Mouse (Mus musculus) NIH3T3 (cell line): ENCODE results near the gene Ncln.
"Not testable (repeated sequence)": the region's sequence is repeated elsewhere in the genome, so short reads cannot be mapped to it uniquely, and the experiment has no call there.

Experiments
- DNase-seq: peaks from one replicate; pipeline ENCODE4 v3.0.0-alpha.2; 2012; ENCODE audit warnings: low read depth

Gene Ncln

DNA sequence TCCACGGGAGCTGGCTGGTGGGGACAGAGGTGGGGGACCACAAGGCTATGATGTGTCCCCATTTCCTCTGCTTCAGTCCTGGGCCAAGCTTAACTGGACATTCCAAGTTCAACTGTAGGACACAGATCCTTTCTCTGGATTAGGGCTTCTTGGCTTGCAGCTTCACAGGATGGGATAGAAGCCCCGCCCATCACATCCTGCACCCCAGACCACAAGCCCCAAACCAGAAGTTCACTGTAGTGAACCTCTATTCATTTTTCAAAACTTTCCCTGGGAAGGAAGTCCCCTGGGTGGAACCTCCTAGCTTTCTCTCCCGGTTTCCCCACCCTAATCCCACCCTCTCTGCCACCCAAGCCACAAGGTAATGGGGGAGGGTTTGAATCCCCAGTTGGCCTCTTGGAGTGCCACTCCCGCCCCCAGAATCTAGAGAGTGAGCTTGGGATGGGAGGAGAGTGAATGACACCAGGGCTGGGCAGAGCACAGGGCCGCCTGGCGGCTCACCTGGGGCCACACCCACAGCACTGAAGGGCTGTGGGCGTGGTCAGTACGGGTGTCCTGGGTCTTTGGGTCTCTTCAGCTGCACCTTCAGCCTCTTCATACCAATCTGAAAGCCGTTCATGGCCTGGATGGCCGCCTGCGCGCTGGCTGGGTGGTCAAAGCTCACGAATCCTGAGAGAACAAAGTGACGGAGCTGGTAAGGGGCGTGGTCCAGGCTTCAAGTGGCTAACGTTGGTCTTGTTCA is 34.3 kb downstream of the Ncln start:
- no peak for DNase-seq

GRCm38 (mm10) chr10:81460951-81461350 is 35.2 kb downstream of the Ncln start:
- DNase-seq = no peak

DNA sequence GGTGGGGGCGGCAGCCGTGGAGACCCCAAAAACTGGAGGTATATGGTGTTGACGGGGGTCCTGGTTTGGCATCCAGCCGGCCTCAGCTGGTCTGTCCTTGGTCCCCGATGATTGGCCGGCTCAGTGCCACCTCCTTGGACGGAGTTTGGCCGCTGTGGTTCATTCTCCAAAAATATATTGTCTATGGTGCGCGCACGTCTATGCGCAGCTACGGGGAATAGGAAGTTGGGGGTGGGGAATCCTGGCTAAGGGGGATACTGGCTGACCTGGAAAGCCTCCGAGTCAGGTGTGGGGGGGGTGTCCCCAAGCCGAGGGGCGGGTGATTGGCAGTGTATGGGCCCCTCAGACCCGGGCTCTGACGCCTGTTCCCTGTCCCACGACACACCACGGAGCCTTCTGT is 35.7 kb downstream of the Ncln start:
- DNase-seq = no peak

- no peak for DNase-seq
Observed at GRCm38 (mm10) chr10:81459399-81459798, 36.8 kb downstream of the Ncln start.

DNA sequence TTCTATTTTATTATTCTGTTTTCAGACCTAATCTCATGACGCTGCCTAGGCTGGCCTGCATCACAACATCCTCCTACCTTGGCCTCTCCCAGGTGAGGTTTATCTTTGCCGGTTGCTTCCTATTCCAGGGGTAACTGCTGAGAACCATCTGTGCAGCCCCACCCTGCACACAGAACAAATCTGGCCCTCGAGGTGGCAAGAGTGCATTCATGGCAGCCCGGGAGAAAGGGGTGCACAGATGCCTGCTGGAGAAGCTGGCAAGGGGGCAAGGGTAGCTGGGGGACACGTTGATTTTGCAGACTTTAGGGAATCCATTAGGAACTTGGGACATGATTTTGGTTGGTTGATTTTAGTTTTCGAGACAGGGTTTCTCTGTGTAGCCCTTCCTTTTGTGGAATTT is 37.9 kb downstream of the Ncln start:
- DNase-seq = no peak

DNA sequence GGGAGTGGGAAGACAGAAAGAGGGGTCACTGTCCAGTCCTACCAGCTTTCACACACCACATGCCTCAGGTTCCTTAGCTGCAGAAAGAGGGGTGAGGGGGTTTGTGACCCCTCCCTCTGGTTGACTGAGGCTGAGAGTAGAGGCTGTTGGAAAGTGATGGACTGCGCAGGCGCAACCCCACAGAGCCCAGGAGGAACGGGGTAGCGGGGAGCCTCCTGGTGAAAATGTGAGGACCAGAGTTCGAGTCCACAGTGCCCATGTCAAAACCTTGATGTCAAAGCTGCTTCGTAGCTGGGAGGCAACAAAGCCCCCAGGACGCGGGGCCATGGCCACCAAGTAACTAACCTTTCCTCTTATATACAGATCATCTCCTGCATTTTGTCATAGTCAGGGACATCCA is 38.6 kb downstream of the Ncln start:
- no peak for DNase-seq

DNA sequence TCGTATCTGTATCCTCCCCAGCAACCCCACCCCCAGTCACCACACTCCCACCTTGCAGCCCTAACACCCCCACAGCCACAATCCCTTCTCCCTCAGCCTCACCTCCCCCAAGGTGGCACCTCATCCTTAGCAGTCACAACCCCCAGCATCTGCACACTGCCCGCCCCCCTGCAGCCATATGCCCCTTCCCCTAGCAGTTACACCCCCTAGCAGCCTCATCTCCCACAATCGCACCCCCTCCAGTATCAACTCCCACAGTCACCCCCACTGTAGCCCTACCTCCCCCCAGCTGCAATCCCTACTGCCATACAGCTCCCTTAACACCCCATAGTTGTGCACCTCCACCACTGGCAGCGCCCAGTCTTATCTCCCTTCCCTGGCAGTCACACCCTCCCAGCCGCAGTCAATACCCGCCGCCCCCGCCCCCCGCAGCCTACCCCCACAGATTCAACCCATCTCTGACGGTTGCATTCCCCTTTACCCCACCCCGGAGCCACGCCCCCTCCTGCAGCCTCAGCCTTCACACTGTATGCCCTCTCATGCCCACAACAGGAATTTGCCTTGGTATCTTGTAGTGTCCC is 39.1 kb downstream of the Ncln start:
- no peak for DNase-seq

DNA sequence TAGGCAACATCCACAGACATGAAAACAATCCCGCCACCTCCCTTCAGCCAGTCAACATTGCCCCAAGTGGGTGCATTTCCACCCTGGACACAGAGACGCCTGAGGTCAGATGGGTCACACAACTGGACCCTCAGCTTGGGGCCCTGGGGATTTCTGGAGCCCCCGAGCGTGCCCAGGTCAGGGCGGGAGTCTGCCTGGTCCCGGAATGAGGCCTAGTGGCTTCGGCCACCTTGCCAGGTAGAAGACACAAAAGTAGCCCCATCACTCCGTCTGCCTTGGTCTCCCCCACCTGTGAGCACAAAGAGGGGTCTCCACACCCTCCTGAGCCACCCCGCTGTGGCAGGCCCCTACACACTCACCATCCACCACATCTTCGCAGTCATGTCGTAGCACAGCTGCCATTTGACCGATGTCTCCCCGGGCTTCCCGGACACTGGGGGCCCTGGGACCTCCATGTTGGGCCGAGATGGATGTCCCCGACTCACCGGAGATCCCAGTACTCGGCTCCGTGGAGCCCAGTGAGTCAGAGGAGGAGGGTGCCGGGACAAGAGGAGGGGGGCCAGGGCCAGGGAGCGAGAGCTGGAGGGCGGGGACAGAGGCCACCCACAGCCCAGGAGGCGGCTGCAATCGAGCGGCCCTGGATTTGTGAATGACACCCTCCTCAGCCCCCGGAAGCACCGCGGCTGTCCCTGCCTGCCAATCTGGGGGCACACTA is 40.9 kb downstream of the Ncln start, which contains the start of gene Nfic:
Gene Nfic (minus strand): TSS at position 455 of the 715 bp plus-strand sequence.
- DNase-seq = no peak

- no peak for DNase-seq
Observed at GRCm38 (mm10) chr10:81454106-81454505, 42.1 kb downstream of the Ncln start.

DNA sequence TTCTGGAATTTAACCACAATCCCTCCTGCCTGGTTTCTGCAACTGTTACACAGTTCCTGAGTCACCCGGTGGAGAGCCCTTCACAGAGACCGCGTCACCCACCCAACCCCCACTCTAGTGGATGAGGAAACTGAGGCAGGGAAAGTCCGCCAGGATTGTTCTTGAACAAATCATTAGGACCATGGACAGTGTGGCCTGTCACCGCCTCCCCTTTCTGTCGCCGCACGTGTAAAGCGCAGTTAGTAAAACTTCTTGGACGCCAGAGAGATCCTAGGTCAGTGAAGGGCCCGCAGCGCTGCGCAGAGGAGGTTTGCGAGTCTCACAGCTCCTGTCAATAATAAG is 43.3 kb downstream of the Ncln start:
- no peak for DNase-seq

DNA sequence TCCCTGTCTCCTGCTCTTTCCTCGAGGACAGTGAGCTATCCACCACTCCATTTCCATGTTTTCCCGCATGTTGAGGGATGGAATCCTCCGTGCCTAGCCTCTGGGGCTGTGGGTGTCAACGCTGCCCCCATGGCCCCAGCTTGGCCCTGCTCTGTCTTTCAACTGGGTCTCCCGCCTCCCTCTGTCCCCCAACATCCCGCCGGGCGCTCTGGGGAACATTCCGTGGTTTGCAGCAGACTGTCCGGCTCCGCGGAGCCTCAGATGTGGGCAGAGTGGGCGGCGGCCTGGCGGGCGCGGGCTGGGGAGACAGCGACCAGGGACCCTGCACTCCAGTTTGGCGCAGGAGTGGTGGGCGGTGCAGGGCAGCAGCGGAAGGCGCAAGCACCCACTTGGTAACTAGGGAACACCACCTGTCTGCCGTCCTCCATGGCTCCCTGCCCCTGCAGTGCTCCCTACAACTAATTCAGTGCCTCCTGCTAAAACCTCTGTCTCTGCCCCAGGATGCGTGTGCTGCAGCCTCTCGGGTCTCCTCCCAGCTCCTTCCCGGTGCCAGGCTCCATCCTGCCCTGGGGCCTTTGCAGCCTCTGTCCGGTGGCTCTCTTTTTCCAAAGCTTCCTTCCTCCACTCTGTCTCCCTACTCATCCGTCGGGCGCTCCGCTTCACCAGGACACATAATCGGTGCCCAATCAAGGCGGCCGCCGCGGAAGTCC is 43.8 kb downstream of the Ncln start:
- peak; percentile 66 for DNase-seq

DNA sequence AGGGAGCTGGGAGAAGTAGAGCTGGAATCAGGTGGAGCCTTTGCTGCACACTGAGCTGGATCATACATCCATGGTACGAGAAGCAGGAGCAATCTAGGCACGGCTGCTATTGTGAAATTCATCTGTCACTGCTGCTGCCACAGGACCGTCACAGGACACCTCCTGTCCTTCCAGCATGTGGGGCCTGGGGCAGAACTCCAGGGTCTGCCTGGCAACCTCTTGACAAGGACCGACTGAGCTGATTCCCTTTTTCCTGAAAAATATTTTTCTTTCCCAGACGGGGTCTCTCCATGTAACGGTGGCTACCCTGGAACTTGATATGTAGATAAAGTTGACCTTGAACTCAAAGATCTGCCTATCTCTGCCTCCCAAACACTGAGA is 44.8 kb downstream of the Ncln start:
- DNase-seq = no peak

DNA sequence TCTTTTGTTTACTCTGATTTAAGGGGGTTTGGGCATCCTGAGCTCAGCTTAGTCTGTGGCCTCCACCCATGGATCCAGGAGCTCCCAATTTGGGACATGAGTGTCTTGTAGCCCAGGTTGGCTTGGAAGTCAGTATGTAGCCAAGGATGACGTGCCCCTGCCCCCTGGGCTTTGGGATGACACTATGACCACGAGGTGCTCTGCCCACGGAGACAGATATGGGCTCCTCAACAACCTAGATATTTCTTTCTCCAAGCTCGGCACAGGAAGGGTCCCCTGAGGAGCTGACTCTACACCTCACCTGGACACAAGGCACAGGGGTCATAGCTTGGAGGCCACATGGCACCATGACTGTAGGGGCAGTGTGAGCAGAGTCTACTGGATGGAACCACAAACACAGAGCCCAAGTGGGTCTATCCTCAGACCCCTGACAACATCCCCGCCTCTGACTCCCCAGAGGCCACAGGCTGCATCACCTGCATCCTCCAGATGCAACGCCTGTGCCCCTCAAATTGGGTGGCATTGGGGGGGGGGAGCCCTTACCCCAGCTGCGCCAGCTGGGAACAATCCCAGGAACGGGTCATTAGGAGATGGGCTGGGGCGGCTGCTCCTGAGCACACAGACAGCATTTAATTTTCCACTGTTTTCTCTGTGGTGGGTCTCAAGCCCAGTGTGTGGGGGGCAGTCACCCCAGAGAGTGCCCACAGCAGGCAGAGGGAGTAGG is 45.4 kb downstream of the Ncln start:
- DNase-seq = no peak

- peak; percentile 94 for DNase-seq
Observed at GRCm38 (mm10) chr10:81450140-81450539, 46.1 kb downstream of the Ncln start.

DNA sequence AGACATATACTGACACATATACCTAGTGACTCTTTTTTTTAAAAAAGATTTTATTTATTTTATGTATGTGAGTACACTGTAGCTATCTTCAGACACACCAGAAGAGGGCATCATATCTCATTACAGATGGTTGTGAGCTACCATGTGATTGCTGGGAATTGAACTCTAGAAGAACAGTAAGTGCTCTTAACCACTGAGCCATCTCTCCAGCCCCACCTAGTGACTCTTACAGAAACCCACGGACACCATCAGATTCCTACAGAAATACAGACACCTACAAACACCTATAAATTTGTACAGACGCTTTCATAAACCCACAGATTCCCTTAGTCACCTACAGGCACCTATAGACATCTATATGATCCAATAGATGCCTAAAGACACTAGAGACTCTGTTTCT is 50.7 kb downstream of the Ncln start:
- not testable (repeated sequence) for DNase-seq

DNA sequence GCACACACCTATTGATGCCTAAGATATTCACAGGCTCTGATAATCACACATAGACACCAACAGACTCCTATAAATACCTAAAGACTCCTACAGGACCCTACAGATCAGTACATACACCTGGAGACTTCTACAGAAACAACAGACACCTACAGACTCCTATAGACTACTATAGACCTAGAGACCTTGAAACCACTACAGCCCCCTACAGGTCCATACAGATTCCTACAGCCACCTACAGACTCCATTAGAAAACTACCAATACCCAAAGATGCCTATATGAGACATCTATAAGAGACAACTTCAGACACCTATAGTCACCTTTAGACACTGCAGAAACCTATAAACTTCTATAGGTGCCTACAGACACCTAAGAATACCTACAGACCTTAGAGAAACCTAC is 55.2 kb downstream of the Ncln start:
- peak; percentile 51 for DNase-seq
